Mouse (Mus musculus) spleen, adult 2 months (tissue): ENCODE data around the gene B230104I21Rik. TPM values are rescaled to one million over a fixed set of nuclear protein-coding genes. Genes with fewer than 3 reads are reported as not detected.
A peak's percentile ranks its signal among the peaks of the same experiment; 100 is the strongest.

Source experiments
- DNase-seq, 2 experiments: peaks; one replicate each; pipeline versions ENCODE4 v3.0.0 to v3.0.0-alpha.2; 2012 to 2021; ENCODE audit warnings: low spot score in 2 of 2, low read depth in 1 of 2
- H3K27ac ChIP-seq: fragments of 200-500 bp; 2 replicates; pipeline ENCODE4 v1.5.1; 2012; ENCODE audit warnings: low read length, inconsistent platforms; ENCODE audit not compliant: insufficient read depth
- H3K27me3 ChIP-seq: fragments of 200-500 bp; 2 replicates; pipeline ENCODE4 v1.6.1; 2012; ENCODE audit warnings: mild to moderate bottlenecking, moderate library complexity, low read length, inconsistent platforms; ENCODE audit not compliant: control insufficient read depth, insufficient read depth
- H3K36me3 ChIP-seq: fragments of 200-500 bp; 2 replicates; pipeline ENCODE4 v1.6.1; 2012; ENCODE audit warnings: mild to moderate bottlenecking, low read length, inconsistent platforms; ENCODE audit not compliant: control insufficient read depth, insufficient read depth
- H3K4me1 ChIP-seq: fragments of 200-500 bp; 2 replicates; pipeline ENCODE4 v1.6.1; 2011; ENCODE audit warnings: inconsistent platforms; ENCODE audit not compliant: control insufficient read depth, insufficient read depth, insufficient read length
- H3K4me3 ChIP-seq: fragments of 200-500 bp; 2 replicates; pipeline ENCODE4 v1.5.1; 2011; ENCODE audit warnings: mild to moderate bottlenecking, inconsistent platforms; ENCODE audit not compliant: insufficient read depth, insufficient read length; ENCODE audit errors: extremely low read depth
- CTCF ChIP-seq: fragments of 200-500 bp; IDR thresholded peaks from 2 replicates; pipeline ENCODE4 v1.5.1; 2011; ENCODE audit warnings: mild to moderate bottlenecking, inconsistent platforms; ENCODE audit not compliant: insufficient read depth, insufficient read length, insufficient replicate concordance; ENCODE audit errors: extremely low read depth
- POLR2A ChIP-seq: fragments of 200-500 bp; IDR thresholded peaks from 2 replicates; pipeline ENCODE4 v1.6.1; 2011; ENCODE audit warnings: low read depth, low read length, inconsistent platforms
- WGBS: fragments of 180-500 bp; shearing (Covaris S2); methylation state at CpG from one replicate; pipeline ENCODE4 v1.1.7; 2018; 5-methylcytosine and 5-hydroxymethylcytosine counted together
- polyA plus RNA-seq: library from polyadenylated mRNA; depleted of rRNA; stranded (reverse); fragments of >200 nt; gene quantifications from 2 replicates; pipeline ENCODE4 v1.2.3, GENCODE M21; 2012

The B230104I21Rik gene
- polyA plus RNA-seq, 1 experiment: not detected

GRCm38 (mm10) chr4:154310576-154311262 is 25.2 kb upstream of the B230104I21Rik start:
- no peak for DNase-seq
- WGBS: 84% methylated on average over 9 of the region's 9 CpGs
- Histone ChIP-seq H3K27me3 (no peaks in the 10 kb centered on the region), H3K36me3 (no peaks in the 10 kb centered on the region), H3K4me3 (no peak overlapping the region), H3K4me1 (no peaks in the 10 kb centered on the region), H3K27ac (no peak overlapping the region)
- TF ChIP-seq POLR2A: no peak
- no peak for TF ChIP-seq CTCF

GRCm38 (mm10) chr4:154312143-154312812 is 23.6 kb upstream of the B230104I21Rik start:
- Histone ChIP-seq H3K27ac (no peak overlapping the region), H3K27me3 (no peaks in the 10 kb centered on the region), H3K4me3 (no peak overlapping the region), H3K36me3 (no peaks in the 10 kb centered on the region), H3K4me1 (no peaks in the 10 kb centered on the region)
- TF ChIP-seq CTCF (no peak), POLR2A (no peak)
- WGBS: 90% methylated on average over 2 of the region's 2 CpGs
- no peak for DNase-seq

- Histone ChIP-seq H3K36me3 (no peaks in the 10 kb centered on the region), H3K4me3 (no peak overlapping the region), H3K27ac (no peak overlapping the region), H3K4me1 (no peaks in the 10 kb centered on the region), H3K27me3 (no peaks in the 10 kb centered on the region)
- no peak for TF ChIP-seq POLR2A
- no peak for TF ChIP-seq CTCF
- 69% methylated on average over 4 of the region's 4 CpGs for WGBS
- DNase-seq: no peak
Observed at GRCm38 (mm10) chr4:154312935-154313621, 22.8 kb upstream of the B230104I21Rik start.

DNA sequence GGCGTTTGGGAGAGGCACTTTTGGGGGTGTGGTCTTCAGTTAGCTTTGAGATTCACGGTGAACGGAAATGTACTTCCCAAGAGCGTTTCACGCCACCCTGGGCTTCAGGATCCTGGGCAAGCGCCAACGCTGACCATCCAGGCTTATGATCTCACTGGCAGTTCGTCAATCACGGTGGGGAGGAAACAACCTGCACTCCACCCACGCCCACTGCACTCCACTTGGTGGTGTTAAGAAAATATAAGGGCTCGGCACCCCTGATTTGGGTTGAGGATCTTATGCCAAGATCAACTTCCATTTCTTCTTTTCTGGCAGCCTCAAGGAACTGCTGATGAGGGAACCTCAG is 22.3 kb upstream of the B230104I21Rik start:
- no peak overlapping the region for H3K4me3 ChIP-seq
- no peaks in the 10 kb centered on the region for H3K4me1 ChIP-seq
- DNase-seq: no peak
- 75% methylated on average over 11 of the region's 11 CpGs for WGBS
- TF ChIP-seq POLR2A (no peak), CTCF (no peak)
- H3K36me3 ChIP-seq: no peaks in the 10 kb centered on the region
- no peaks in the 10 kb centered on the region for H3K27me3 ChIP-seq
- H3K27ac ChIP-seq: no peak overlapping the region

DNA sequence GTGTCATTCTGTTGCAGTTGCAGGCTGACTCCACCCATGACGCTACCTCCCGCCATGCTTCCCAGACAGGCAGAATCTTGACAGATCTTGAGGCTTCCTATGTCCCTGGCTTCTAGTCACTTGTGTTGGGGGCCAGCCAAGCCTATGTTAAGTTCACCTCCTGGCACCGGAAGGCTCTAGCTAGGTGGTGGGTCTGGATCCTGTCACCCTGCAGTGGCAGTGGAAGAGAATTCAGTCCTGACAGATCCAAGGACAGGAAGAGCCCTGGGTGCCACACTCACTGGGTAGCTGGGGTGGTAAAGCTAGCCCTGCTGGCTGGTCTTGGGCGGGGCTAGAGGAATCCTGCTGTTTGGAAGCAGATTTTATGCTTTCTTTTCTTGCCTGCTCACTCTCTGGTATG is 10.5 kb upstream of the B230104I21Rik start:
- 78% methylated on average over 4 of the region's 4 CpGs for WGBS
- no peak overlapping the region for H3K4me3 ChIP-seq
- H3K36me3 ChIP-seq: no peaks in the 10 kb centered on the region
- no peak for DNase-seq
- TF ChIP-seq POLR2A (no peak), CTCF (no peak)
- H3K4me1 ChIP-seq: no peaks in the 10 kb centered on the region
- no peak overlapping the region for H3K27ac ChIP-seq
- no peaks in the 10 kb centered on the region for H3K27me3 ChIP-seq

DNA sequence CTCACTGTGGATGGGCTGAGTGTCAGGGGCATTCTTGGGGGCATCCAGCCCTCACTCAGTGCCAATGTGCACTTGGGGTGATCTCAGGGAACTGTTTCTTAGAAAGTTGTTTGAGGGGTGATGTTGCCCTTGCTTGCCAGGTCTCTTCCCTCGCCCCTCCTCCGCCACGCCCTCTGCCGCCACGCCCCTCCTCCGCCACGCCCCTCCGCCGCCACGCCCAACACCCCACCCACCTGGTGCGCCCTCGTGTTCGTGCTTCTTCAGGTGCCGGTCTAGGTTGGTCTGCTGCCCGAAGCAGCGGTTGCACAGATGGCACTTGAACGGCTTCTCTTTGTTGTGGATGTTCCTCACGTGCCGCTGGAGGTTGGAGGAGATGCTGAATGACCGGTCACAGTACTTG is 7.5 kb upstream of the B230104I21Rik start:
- WGBS: 80% methylated on average over 20 of the region's 20 CpGs
- no peaks in the 10 kb centered on the region for H3K4me1 ChIP-seq
- DNase-seq: no peak
- TF ChIP-seq POLR2A (no peak), CTCF (no peak)
- H3K36me3 ChIP-seq: no peaks in the 10 kb centered on the region
- H3K4me3 ChIP-seq: no peak overlapping the region
- no peak overlapping the region for H3K27ac ChIP-seq
- no peaks in the 10 kb centered on the region for H3K27me3 ChIP-seq

DNA sequence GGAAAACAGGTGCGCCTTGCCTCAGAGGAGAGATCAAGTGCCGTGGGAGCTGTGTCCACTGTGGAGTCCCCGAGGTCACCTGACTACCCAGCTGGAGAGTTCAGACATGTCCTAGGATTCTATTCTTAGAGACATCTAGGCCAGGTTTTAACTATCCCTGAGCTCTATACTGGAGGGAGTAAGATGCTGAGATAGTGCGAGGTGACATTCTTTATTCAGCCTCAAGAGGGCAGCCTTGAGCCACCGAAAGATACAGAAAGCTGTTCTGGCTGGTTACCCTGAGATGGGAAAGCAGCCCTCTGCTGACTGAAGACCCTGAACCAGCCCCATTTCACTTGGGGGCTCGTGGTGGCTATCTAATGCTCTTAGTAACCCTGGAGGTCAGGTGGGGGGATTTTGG is 7.1 kb upstream of the B230104I21Rik start:
- peak in 1 of 2 experiments; percentile 16 for DNase-seq
- no peaks in the 10 kb centered on the region for H3K4me1 ChIP-seq
- WGBS: 33% methylated on average over 6 of the region's 6 CpGs
- no peaks in the 10 kb centered on the region for H3K27me3 ChIP-seq
- no peak overlapping the region for H3K4me3 ChIP-seq
- no peaks in the 10 kb centered on the region for H3K36me3 ChIP-seq
- no peak overlapping the region for H3K27ac ChIP-seq
- TF ChIP-seq CTCF (peak; percentile 43; the same call in 1 of the 2 replicates), POLR2A (no peak)
